In genomic region chr11:17199170-17199569, GRCm38 (mm10) we compare ENCODE assay signal across 15 mouse cellular contexts.
"Had no signal": no experiment of that assay in that cellular context is flagged by ENCODE, and none has a peak within 500 bp of the region (broad histone marks: within the 10 kb centered on the region; RNA-seq: fewer than 3 reads in every experiment).

No protein-coding gene starts in this region.

- H3K9ac ChIP-seq: liver, embryonic 12.5 days; liver, embryonic 14.5 days; lung, embryonic 14.5 days; midbrain, embryonic 12.5 days; neural tube, embryonic 12.5 days had no signal

- ATAC-seq: liver, embryonic 12.5 days; midbrain, embryonic 16.5 days had no signal

- H3K4me3 ChIP-seq: liver, embryonic 12.5 days; midbrain, embryonic 10.5 days; midbrain, embryonic 12.5 days; myocyte; neural tube, embryonic 12.5 days had no signal

- H3K4me2 ChIP-seq: liver, embryonic 12.5 days; lung, embryonic 14.5 days; midbrain, embryonic 12.5 days; neural tube, embryonic 12.5 days had no signal

- H3K27ac ChIP-seq: liver, embryonic 12.5 days; liver, embryonic 14.5 days; midbrain, embryonic 10.5 days; midbrain, embryonic 12.5 days; neural tube, embryonic 12.5 days had no signal

- H3K4me1 ChIP-seq: liver, embryonic 12.5 days; midbrain, embryonic 10.5 days; midbrain, embryonic 12.5 days; neural tube, embryonic 12.5 days had no signal

- DNase-seq: lung, adult 18-20 months; lung, postnatal 10 days; midbrain, embryonic 14.5 days; right cerebral cortex, postnatal 14 days; thymus, adult 18-20 months; thymus, postnatal 14 days; thymus, postnatal 36 days had no signal

- H3K27me3 ChIP-seq: liver, embryonic 12.5 days; midbrain, embryonic 12.5 days; neural tube, embryonic 12.5 days had no signal

- H3K9me3 ChIP-seq: liver, embryonic 12.5 days; midbrain, embryonic 10.5 days; midbrain, embryonic 12.5 days; neural tube, embryonic 12.5 days had no signal
